Comparison of ENCODE assay signal across 9 mouse cellular contexts in the genomic region with DNA sequence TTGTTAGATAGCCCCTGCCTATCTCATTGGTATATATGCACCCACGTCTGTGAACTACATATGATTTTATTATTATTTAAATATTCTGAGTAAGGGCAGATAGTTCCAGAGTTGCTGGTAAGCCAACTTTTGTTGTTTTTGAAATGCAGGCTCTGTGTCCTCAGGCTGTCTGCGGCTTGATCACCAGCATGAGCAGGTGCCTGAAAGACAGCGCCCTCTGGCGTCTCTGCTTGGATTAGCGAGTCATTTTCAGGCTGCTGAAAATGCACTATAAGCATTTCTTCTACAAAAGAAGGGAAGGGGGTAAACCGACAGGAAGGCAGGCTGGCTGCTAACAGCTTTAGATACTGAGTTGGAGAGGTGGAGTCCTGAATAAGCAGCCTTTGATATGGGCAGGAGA.
DNase-seq lines count a peak whose midpoint lies in the region; ATAC-seq lines count a peak whose summit lies in the region.
"Had no signal": no experiment of that assay in that cellular context is flagged by ENCODE, and none has a peak within 500 bp of the region (broad histone marks: within the 10 kb centered on the region; RNA-seq: fewer than 3 reads in every experiment).

No protein-coding gene starts in this region.

- no peaks in the 10 kb centered on the region for H3K9me3 ChIP-seq in neural tube, embryonic 15.5 days (replicated peaks)
- H3K9me3 ChIP-seq in forebrain, embryonic 16.5 days (ENCODE audit: control insufficient read depth, low read length), result no peaks in the 10 kb centered on the region
- H3K9me3 ChIP-seq in neural tube, embryonic 11.5 days (ENCODE audit: control insufficient read depth, low read length), result no peaks in the 10 kb centered on the region

- WGBS in neural tube, embryonic 15.5 days, result 5% methylated on average over 6 of the region's 6 CpGs
- WGBS in forebrain, embryonic 16.5 days, result 2% methylated on average over 6 of the region's 6 CpGs
- WGBS in neural tube, embryonic 11.5 days, result 8% methylated on average over 6 of the region's 6 CpGs

- no peak overlapping the region for H3K9ac ChIP-seq in neural tube, embryonic 15.5 days (replicated peaks)
- no peak overlapping the region for H3K9ac ChIP-seq in forebrain, embryonic 16.5 days (replicated peaks; ENCODE audit: low read depth, low read length)
- H3K9ac ChIP-seq in neural tube, embryonic 11.5 days (ENCODE audit: low read length), result no peak overlapping the region

- no peaks in the 10 kb centered on the region for H3K36me3 ChIP-seq in neural tube, embryonic 15.5 days
- no peaks in the 10 kb centered on the region for H3K36me3 ChIP-seq in forebrain, embryonic 16.5 days (ENCODE audit: control insufficient read depth, insufficient read depth)
- H3K36me3 ChIP-seq in neural tube, embryonic 11.5 days (ENCODE audit: control insufficient read depth, insufficient read depth, low read length), result no peaks in the 10 kb centered on the region

- DNase-seq in neural tube, embryonic 10.5 days (ENCODE audit: extremely low spot score, low spot score), result peak; percentile 67
- peak; percentile 68 for DNase-seq in cerebellum, adult 11-12 months
- DNase-seq in kidney, adult 18-20 months, result peak; percentile 79
- DNase-seq in left cerebral cortex, postnatal 14 days (ENCODE audit: low spot score in 2 of 2), result peak; percentile 85 to 91
- DNase-seq in neural tube, embryonic 11.5 days (ENCODE audit: low spot score), result peak; percentile 73
- DNase-seq in urinary bladder, postnatal 4 days (ENCODE audit: low spot score in 2 of 2), result peak; percentile 20 to 73

- H3K27me3 ChIP-seq in neural tube, embryonic 15.5 days (replicated peaks), result no peaks in the 10 kb centered on the region
- H3K27me3 ChIP-seq in forebrain, embryonic 16.5 days (replicated peaks; ENCODE audit: control insufficient read depth, insufficient read depth, low read length), result no peaks in the 10 kb centered on the region
- no peaks in the 10 kb centered on the region for H3K27me3 ChIP-seq in neural tube, embryonic 11.5 days (ENCODE audit: control insufficient read depth, insufficient read depth, low read length)

- intact Hi-C loops in left cerebral cortex, postnatal 14 days (cut with DNase I), result loop anchor here (5.0 kb wide), 2 partner anchors 400 to 910 kb away; partner anchors contain the start of gene Cntnap4

- no peak overlapping the region for H3K4me2 ChIP-seq in neural tube, embryonic 15.5 days
- H3K4me2 ChIP-seq in forebrain, embryonic 16.5 days (ENCODE audit: low read length), result no peak overlapping the region
- no peak overlapping the region for H3K4me2 ChIP-seq in neural tube, embryonic 11.5 days (ENCODE audit: low read depth)

- no peaks in the 10 kb centered on the region for H3K4me1 ChIP-seq in neural tube, embryonic 15.5 days
- peaks cover 3% of the 10 kb centered on the region; the same call in 1 of the 2 replicates for H3K4me1 ChIP-seq in forebrain, embryonic 16.5 days (replicated peaks; ENCODE audit: control insufficient read depth, insufficient read depth, low read length)
- no peaks in the 10 kb centered on the region for H3K4me1 ChIP-seq in neural tube, embryonic 11.5 days (ENCODE audit: control insufficient read depth, insufficient read depth, low read length)

- no peak for ATAC-seq in neural tube, embryonic 15.5 days (ENCODE audit: low FRiP score)
- peak; percentile 55; the same call in 1 of the 2 replicates for ATAC-seq in forebrain, embryonic 16.5 days
- no peak for ATAC-seq in neural tube, embryonic 11.5 days (ENCODE audit: insufficient read depth, low FRiP score, low TSS enrichment)

- H3K27ac ChIP-seq in neural tube, embryonic 15.5 days (replicated peaks), result no peak overlapping the region
- no peak overlapping the region for H3K27ac ChIP-seq in forebrain, embryonic 16.5 days (ENCODE audit: low read length)
- H3K27ac ChIP-seq in neural tube, embryonic 11.5 days (ENCODE audit: low read depth, low read length), result no peak overlapping the region
- H3K27ac ChIP-seq: macrophage had no signal

- H3K4me3 ChIP-seq in neural tube, embryonic 15.5 days (replicated peaks), result no peak overlapping the region
- H3K4me3 ChIP-seq in forebrain, embryonic 16.5 days (replicated peaks; ENCODE audit: low read length), result no peak overlapping the region
- no peak overlapping the region for H3K4me3 ChIP-seq in neural tube, embryonic 11.5 days (ENCODE audit: low read depth, low read length)
